In genomic region chr4:41390122-41390521, GRCm38 (mm10) we compare ENCODE assay signal across 9 mouse cellular contexts. TPM values are rescaled to one million over a fixed set of nuclear protein-coding genes. Genes with fewer than 3 reads are reported as not detected.
DNase-seq lines count a peak whose midpoint lies in the region; ATAC-seq lines count a peak whose summit lies in the region.
"Had no signal": no experiment of that assay in that cellular context is flagged by ENCODE, and none has a peak within 500 bp of the region (broad histone marks: within the 10 kb centered on the region; RNA-seq: fewer than 3 reads in every experiment).

No protein-coding gene starts in this region.

- H3K27me3 ChIP-seq in midbrain, embryonic 10.5 days (ENCODE audit: low read depth, poor library complexity, severe bottlenecking), result no peaks in the 10 kb centered on the region
- H3K27me3 ChIP-seq in midbrain, embryonic 16.5 days (ENCODE audit: control insufficient read depth, insufficient read depth, low read depth, low read length), result no peaks in the 10 kb centered on the region
- H3K27me3 ChIP-seq in midbrain, embryonic 13.5 days, result no peaks in the 10 kb centered on the region
- H3K27me3 ChIP-seq: embryonic facial prominence, embryonic 12.5 days had no signal

- 35% methylated on average over 3 of the region's 3 CpGs for WGBS in midbrain, embryonic 10.5 days
- 23% methylated on average over 3 of the region's 3 CpGs for WGBS in midbrain, embryonic 16.5 days
- WGBS in midbrain, embryonic 13.5 days, result 25% methylated on average over 3 of the region's 3 CpGs

- no peak overlapping the region for H3K4me3 ChIP-seq in midbrain, embryonic 10.5 days
- no peak overlapping the region for H3K4me3 ChIP-seq in midbrain, embryonic 16.5 days (ENCODE audit: low read depth, low read length)
- no peak overlapping the region for H3K4me3 ChIP-seq in midbrain, embryonic 13.5 days (replicated peaks)
- H3K4me3 ChIP-seq: embryonic facial prominence, embryonic 12.5 days had no signal

- no peak overlapping the region for H3K9ac ChIP-seq in midbrain, embryonic 16.5 days (ENCODE audit: low read depth, low read length)
- no peak overlapping the region for H3K9ac ChIP-seq in midbrain, embryonic 13.5 days (replicated peaks)
- H3K9ac ChIP-seq: embryonic facial prominence, embryonic 12.5 days had no signal

- H3K4me2 ChIP-seq in midbrain, embryonic 16.5 days (ENCODE audit: low read length), result no peak overlapping the region
- no peak overlapping the region for H3K4me2 ChIP-seq in midbrain, embryonic 13.5 days (replicated peaks)
- H3K4me2 ChIP-seq: embryonic facial prominence, embryonic 12.5 days had no signal

- H3K27ac ChIP-seq in midbrain, embryonic 10.5 days (replicated peaks), result no peak overlapping the region
- H3K27ac ChIP-seq in midbrain, embryonic 16.5 days (ENCODE audit: low read length), result no peak overlapping the region
- no peak overlapping the region for H3K27ac ChIP-seq in midbrain, embryonic 13.5 days
- H3K27ac ChIP-seq: embryonic facial prominence, embryonic 12.5 days had no signal

- intact Hi-C loops in left cerebral cortex, postnatal 25 days (cut with DNase I), result loop anchor here (5.0 kb wide), 1 partner anchor 78 kb away; the partner anchor contains the start of gene Dcaf12

- H3K4me1 ChIP-seq in midbrain, embryonic 10.5 days, result no peaks in the 10 kb centered on the region
- no peaks in the 10 kb centered on the region for H3K4me1 ChIP-seq in midbrain, embryonic 16.5 days (ENCODE audit: control insufficient read depth, insufficient read depth, low read length)
- H3K4me1 ChIP-seq in midbrain, embryonic 13.5 days (replicated peaks), result no peaks in the 10 kb centered on the region
- H3K4me1 ChIP-seq: embryonic facial prominence, embryonic 12.5 days had no signal

- H3K9me3 ChIP-seq in midbrain, embryonic 10.5 days (replicated peaks), result no peaks in the 10 kb centered on the region
- H3K9me3 ChIP-seq in midbrain, embryonic 16.5 days (replicated peaks; ENCODE audit: control insufficient read depth, low read length, poor library complexity, severe bottlenecking), result no peaks in the 10 kb centered on the region
- no peaks in the 10 kb centered on the region for H3K9me3 ChIP-seq in midbrain, embryonic 13.5 days
- H3K9me3 ChIP-seq: embryonic facial prominence, embryonic 12.5 days had no signal

- no peak for ATAC-seq in midbrain, embryonic 16.5 days
- 0 out of 2 replicates have a peak, but pooled peaks have one; percentile 55 for ATAC-seq in midbrain, embryonic 13.5 days

- DNase-seq in midbrain, embryonic 10.5 days (ENCODE audit: low spot score), result peak; percentile 72
- peak; percentile 91 to 94 for DNase-seq in cerebellum, postnatal 10 days
- peak; percentile 53 to 79 for DNase-seq in frontal cortex, postnatal 14 days (ENCODE audit: low spot score in 2 of 2)
- peak; percentile 80 for DNase-seq in induced T-regulatory cell, adult 2 months (ENCODE audit: low read depth)
- DNase-seq in left cerebral cortex, postnatal 25 days (ENCODE audit: low spot score in 2 of 2), result peak; percentile 84 to 89
- peak; percentile 63 to 80 for DNase-seq in spleen, postnatal 14 days (ENCODE audit: low spot score in 2 of 2)

- H3K36me3 ChIP-seq in midbrain, embryonic 10.5 days, result peaks cover 98% of the 10 kb centered on the region
- peaks cover 19% of the 10 kb centered on the region for H3K36me3 ChIP-seq in midbrain, embryonic 16.5 days (ENCODE audit: control insufficient read depth, insufficient read depth, low read length)
- H3K36me3 ChIP-seq in midbrain, embryonic 13.5 days, result peaks cover 75% of the 10 kb centered on the region

RNA-seq across cellular contexts. Expression of gene Ubap1, which starts 41.3 kb away (rescaled TPM):
- 81.8 and 85.7 TPM in 2 replicates for polyA plus RNA-seq in midbrain, embryonic 10.5 days (2016; fragmentation: Nextera tagmentation; extraction: Ambion mirVana)
- 64.4 and 69.0 TPM in 2 replicates for polyA plus RNA-seq in midbrain, embryonic 16.5 days (2015; fragmentation: Nextera tagmentation; extraction: Ambion mirVana)
- total RNA-seq in left cerebral cortex, postnatal 25 days (2021), result 10 to 100 TPM; 47.5 to 48.4 TPM
- polyA plus RNA-seq in midbrain, embryonic 13.5 days (2015; fragmentation: Nextera tagmentation; extraction: Ambion mirVana), result 74.5 and 76.9 TPM in 2 replicates
